Mouse (Mus musculus) spleen, adult 12 weeks (tissue): ENCODE measurements around the gene Kcnrg.
A peak's percentile ranks its signal among the peaks of the same experiment; 100 is the strongest.
"Not testable (repeated sequence)": the region's sequence is repeated elsewhere in the genome, so short reads cannot be mapped to it uniquely, and the experiment has no call there.

ENCODE experiments used
- DNase-seq: peaks from one replicate; pipeline ENCODE4 v3.0.0; 2022; ENCODE audit warnings: low spot score

Kcnrg gene

GRCm38 (mm10) chr14:61607157-61607556, at the start of gene Kcnrg:
Gene Kcnrg, plus strand, starts transcription at chr14:61607457.
- no peak for DNase-seq

- no peak for DNase-seq
Measured at GRCm38 (mm10) chr14:61558901-61559300, 48.4 kb upstream of the Kcnrg start.

- no peak for DNase-seq
Measured at GRCm38 (mm10) chr14:61559856-61560255, 47.4 kb upstream of the Kcnrg start.

- not testable (repeated sequence) for DNase-seq
Measured at GRCm38 (mm10) chr14:61566211-61566610, 41.0 kb upstream of the Kcnrg start.

GRCm38 (mm10) chr14:61569344-61569743, 37.9 kb upstream of the Kcnrg start:
- no peak for DNase-seq

GRCm38 (mm10) chr14:61571366-61571765, 35.9 kb upstream of the Kcnrg start:
- peak; percentile 66 for DNase-seq

GRCm38 (mm10) chr14:61572131-61572530, 35.1 kb upstream of the Kcnrg start:
- DNase-seq = no peak

GRCm38 (mm10) chr14:61575066-61575465, 32.2 kb upstream of the Kcnrg start:
- DNase-seq = no peak

- DNase-seq = no peak
Measured at GRCm38 (mm10) chr14:61575941-61576340, 31.3 kb upstream of the Kcnrg start.

GRCm38 (mm10) chr14:61589288-61590065, 17.8 kb upstream of the Kcnrg start:
- no peak for DNase-seq

GRCm38 (mm10) chr14:61596719-61597426, 10.4 kb upstream of the Kcnrg start:
- no peak for DNase-seq

- DNase-seq = no peak
Measured at GRCm38 (mm10) chr14:61597968-61598367, 9.3 kb upstream of the Kcnrg start, which contains the start of gene Trim13. Gene Trim13, plus strand, starts transcription at chr14:61598247.

GRCm38 (mm10) chr14:61599057-61599806, 8.0 kb upstream of the Kcnrg start:
- DNase-seq = peak; percentile 83

- no peak for DNase-seq
Measured at GRCm38 (mm10) chr14:61601348-61601747, 5.9 kb upstream of the Kcnrg start.

GRCm38 (mm10) chr14:61603069-61603755, 4.0 kb upstream of the Kcnrg start:
- no peak for DNase-seq

GRCm38 (mm10) chr14:61604081-61604480, 3.2 kb upstream of the Kcnrg start:
- no peak for DNase-seq

GRCm38 (mm10) chr14:61606088-61606487, 1.2 kb upstream of the Kcnrg start:
- not testable (repeated sequence) for DNase-seq

GRCm38 (mm10) chr14:61611766-61612165, 4.5 kb downstream of the Kcnrg start:
- DNase-seq = no peak

- DNase-seq = no peak
Measured at GRCm38 (mm10) chr14:61613319-61613718, 6.1 kb downstream of the Kcnrg start.

GRCm38 (mm10) chr14:61620371-61620770, 13.1 kb downstream of the Kcnrg start:
- no peak for DNase-seq

- no peak for DNase-seq
Measured at GRCm38 (mm10) chr14:61635969-61636368, 28.7 kb downstream of the Kcnrg start.

- no peak for DNase-seq
Measured at GRCm38 (mm10) chr14:61642668-61643067, 35.4 kb downstream of the Kcnrg start.
